25 mouse cellular contexts compared by ENCODE assay signal in genomic region chr4:137392874-137393273, GRCm38 (mm10). TPM values are rescaled to one million over a fixed set of nuclear protein-coding genes. Genes with fewer than 3 reads are reported as not detected.
A peak's percentile ranks its signal among the peaks of the same experiment; 100 is the strongest.
DNase-seq lines count a peak whose midpoint lies in the region; ATAC-seq and TF ChIP-seq lines count a peak whose summit lies in the region.
"Had no signal": no experiment of that assay in that cellular context is flagged by ENCODE, and none has a peak within 500 bp of the region (broad histone marks: within the 10 kb centered on the region; RNA-seq: fewer than 3 reads in every experiment).

No protein-coding gene starts in this region.

- H3K4me3 ChIP-seq in heart, embryonic 15.5 days, result no peak overlapping the region
- H3K4me3 ChIP-seq in testis, adult 2 months (ENCODE audit: control insufficient read depth, low read depth, low read length), result peak overlapping the region; percentile 46
- H3K4me3 ChIP-seq: hindbrain, embryonic 15.5 days; left cerebral cortex, adult 2 months; limb, embryonic 12.5 days; liver, embryonic 13.5 days had no signal

- H3K4me1 ChIP-seq in heart, embryonic 15.5 days (replicated peaks), result peaks cover 8% of the 10 kb centered on the region
- H3K4me1 ChIP-seq in testis, adult 2 months (ENCODE audit: control insufficient read depth, insufficient read depth, low read length), result peaks cover 21% of the 10 kb centered on the region

- DNase-seq in heart, postnatal 25 days (ENCODE audit: low spot score), result no peak
- DNase-seq in testis, postnatal 14 days (ENCODE audit: low spot score), result no peak
- DNase-seq in brain, adult 2 months (ENCODE audit: low read depth, low spot score), result peak; percentile 25
- DNase-seq in layer of hippocampus, adult 18-20 months (ENCODE audit: low spot score in 2 of 2), result no peak
- no peak for DNase-seq in retina, postnatal 1 day
- DNase-seq: cerebellum, adult 9-11 months; forebrain, postnatal 0 days; liver, embryonic 13.5 days; thymus, postnatal 36 days had no signal

- no peak overlapping the region for H3K9ac ChIP-seq in heart, embryonic 15.5 days
- H3K9ac ChIP-seq: forebrain, postnatal 0 days; hindbrain, embryonic 15.5 days; limb, embryonic 12.5 days; liver, embryonic 13.5 days had no signal

- WGBS in heart, embryonic 15.5 days, result 81% methylated on average over 9 of the region's 9 CpGs

- ATAC-seq in heart, embryonic 15.5 days (replicated peaks; ENCODE audit: insufficient number of reproducible peaks, insufficient read depth, low FRiP score, low read depth), result no peak
- ATAC-seq: forebrain, postnatal 0 days; intestine, postnatal 0 days; midbrain, embryonic 16.5 days had no signal

- no peaks in the 10 kb centered on the region for H3K9me3 ChIP-seq in heart, embryonic 15.5 days (replicated peaks)
- H3K9me3 ChIP-seq: hindbrain, embryonic 15.5 days; limb, embryonic 12.5 days; liver, embryonic 13.5 days had no signal

- H3K4me2 ChIP-seq in heart, embryonic 15.5 days, result no peak overlapping the region
- H3K4me2 ChIP-seq: hindbrain, embryonic 15.5 days; limb, embryonic 12.5 days; liver, embryonic 13.5 days had no signal

- no peak for TF ChIP-seq CTCF in testis, adult 2 months (IDR thresholded peaks at IDR 0.05; ENCODE audit: control insufficient read depth, insufficient read depth, insufficient replicate concordance, low read depth, low read length)

- TF ChIP-seq POLR2A in testis, adult 2 months (IDR thresholded peaks at IDR 0.05; ENCODE audit: control insufficient read depth, low read depth, low read length), result no peak

- H3K27ac ChIP-seq in heart, embryonic 15.5 days, result 0 out of 2 replicates have a peak overlapping the region, but pooled peaks have one; percentile 31
- H3K27ac ChIP-seq in testis, adult 2 months (ENCODE audit: control insufficient read depth, insufficient read depth, low read depth, low read length), result peak overlapping the region; percentile 93
- H3K27ac ChIP-seq: hindbrain, embryonic 15.5 days; left cerebral cortex, adult 2 months; limb, embryonic 12.5 days; liver, embryonic 13.5 days had no signal

- intact Hi-C loops in heart, postnatal 25 days (cut with DNase I), result loop anchor here (5.0 to 10.0 kb wide), 3 partner anchors 81 to 318 kb away; no protein-coding TSS in a partner anchor

- no peaks in the 10 kb centered on the region for H3K27me3 ChIP-seq in heart, embryonic 15.5 days
- no peaks in the 10 kb centered on the region for H3K27me3 ChIP-seq in testis, adult 2 months (ENCODE audit: control insufficient read depth, insufficient read depth, low read length)
- H3K27me3 ChIP-seq: hindbrain, embryonic 15.5 days; limb, embryonic 12.5 days; liver, embryonic 13.5 days had no signal

- no peaks in the 10 kb centered on the region for H3K36me3 ChIP-seq in heart, embryonic 15.5 days
- no peaks in the 10 kb centered on the region for H3K36me3 ChIP-seq in testis, adult 2 months (ENCODE audit: control insufficient read depth, insufficient read depth, low read length)
- H3K36me3 ChIP-seq: hindbrain, embryonic 15.5 days had no signal

RNA-seq across cellular contexts. Expression of gene Cela3a, which starts 16.7 kb away (rescaled TPM):
- not detected in 2 replicates for polyA plus RNA-seq in heart, embryonic 15.5 days (2015; fragmentation: Nextera tagmentation; extraction: Ambion mirVana)
- not detected for total RNA-seq in heart, postnatal 25 days (2021)
- not detected in 2 replicates for polyA plus RNA-seq in testis, adult 2 months (2012; rRNA removed)
- not detected for total RNA-seq in layer of hippocampus, adult 18-20 months (2021)
- total RNA-seq: adrenal gland, adult 18-20 months; forebrain, postnatal 0 days; gastrocnemius, adult 8-10 months; heart, adult 18-20 months; heart, postnatal 14 days; layer of hippocampus, adult 8-10 months; left cerebral cortex, adult 2 months; megakaryocyte, adult 5-6 weeks had no signal
- polyA plus RNA-seq: C2C12; embryonic facial prominence, embryonic 14.5 days; forebrain, postnatal 0 days; hindbrain, embryonic 15.5 days; intestine, postnatal 0 days; limb, embryonic 12.5 days; liver, embryonic 13.5 days; lung, embryonic 16.5 days; midbrain, embryonic 16.5 days had no signal

RNA-seq across cellular contexts. Expression of gene Cdc42, which starts 35.4 kb away (rescaled TPM):
- polyA plus RNA-seq in heart, embryonic 15.5 days (2015; fragmentation: Nextera tagmentation; extraction: Ambion mirVana), result 462 and 495 TPM in 2 replicates
- 100 to 1,000 TPM; 153 to 169 TPM for total RNA-seq in heart, postnatal 25 days (2021)
- polyA plus RNA-seq in testis, adult 2 months (2012; rRNA removed), result 27.0 and 35.4 TPM in 2 replicates
- total RNA-seq in layer of hippocampus, adult 18-20 months (2021), result 100 to 1,000 TPM; 285 to 289 TPM

RNA-seq across cellular contexts. Expression of gene Cela3b, which starts 37.5 kb away (rescaled TPM):
- polyA plus RNA-seq in heart, embryonic 15.5 days (2015; fragmentation: Nextera tagmentation; extraction: Ambion mirVana), result not detected in 2 replicates
- total RNA-seq in heart, postnatal 25 days (2021), result not detected
- 2.8 and 3.3 TPM in 2 replicates for polyA plus RNA-seq in testis, adult 2 months (2012; rRNA removed)
- not detected for total RNA-seq in layer of hippocampus, adult 18-20 months (2021)
- total RNA-seq: adrenal gland, adult 18-20 months; forebrain, postnatal 0 days; gastrocnemius, adult 8-10 months; heart, adult 18-20 months; heart, postnatal 14 days; layer of hippocampus, adult 8-10 months; left cerebral cortex, adult 2 months; megakaryocyte, adult 5-6 weeks had no signal
- polyA plus RNA-seq: C2C12; forebrain, postnatal 0 days; hindbrain, embryonic 15.5 days; limb, embryonic 12.5 days; lung, embryonic 16.5 days; midbrain, embryonic 16.5 days had no signal
